Mouse (Mus musculus): ENCODE results near the gene Npas2. TPM values are rescaled to one million over a fixed set of nuclear protein-coding genes. Genes with fewer than 3 reads are reported as not detected.

The Npas2 gene
- polyA plus RNA-seq, 1 experiment from 2014 or later: 0.73 TPM

DNA sequence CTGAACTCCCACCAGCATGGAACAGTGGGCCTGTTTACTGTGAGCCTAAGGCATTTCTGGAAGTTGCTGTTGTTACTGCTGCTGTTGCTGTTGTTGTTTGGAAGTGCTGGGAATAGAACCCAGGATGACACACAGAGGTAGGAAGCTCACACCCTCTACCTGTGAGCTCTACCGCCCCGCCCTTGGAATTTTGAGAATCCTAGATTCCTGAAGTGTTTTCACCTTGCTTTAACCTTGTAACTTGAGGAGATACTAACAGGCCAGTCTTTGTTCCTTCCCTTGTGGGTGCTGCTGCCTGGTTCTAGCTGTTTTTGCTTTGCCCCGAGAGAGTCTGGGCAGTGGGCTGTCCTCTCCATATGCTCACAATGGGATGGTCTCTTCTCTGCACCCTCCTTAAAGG lies 98.5 kb downstream of the Npas2 start:
- Histone ChIP-seq H3K36me3 (no peaks in the 10 kb centered on the region), H3K4me1 (no peaks in the 10 kb centered on the region), H3K9ac (no peak overlapping the region), H3K4me3 (no peak overlapping the region), H3K4me2 (no peak overlapping the region), H3K9me3 (no peaks in the 10 kb centered on the region), H3K27ac (no peak overlapping the region), H3K27me3 (no peaks in the 10 kb centered on the region)
- ATAC-seq (ENCODE audit: insufficient number of reproducible peaks, insufficient read depth, low FRiP score, low TSS enrichment, low read depth): no peak
- 47% methylated on average over 3 of the region's 3 CpGs for WGBS

- Histone ChIP-seq H3K27me3 (no peaks in the 10 kb centered on the region), H3K4me2 (no peak overlapping the region), H3K9ac (no peak overlapping the region), H3K27ac (no peak overlapping the region), H3K4me1 (no peaks in the 10 kb centered on the region), H3K4me3 (no peak overlapping the region), H3K9me3 (peaks cover 7% of the 10 kb centered on the region; the same call in 1 of the 2 replicates), H3K36me3 (no peaks in the 10 kb centered on the region)
- ATAC-seq (ENCODE audit: insufficient number of reproducible peaks, insufficient read depth, low FRiP score, low TSS enrichment, low read depth): no peak
- 86% methylated on average over 9 of the region's 9 CpGs for WGBS
These were observed 104.8 kb downstream of the Npas2 start for GRCm38 (mm10) chr1:39298294-39298693.

DNA sequence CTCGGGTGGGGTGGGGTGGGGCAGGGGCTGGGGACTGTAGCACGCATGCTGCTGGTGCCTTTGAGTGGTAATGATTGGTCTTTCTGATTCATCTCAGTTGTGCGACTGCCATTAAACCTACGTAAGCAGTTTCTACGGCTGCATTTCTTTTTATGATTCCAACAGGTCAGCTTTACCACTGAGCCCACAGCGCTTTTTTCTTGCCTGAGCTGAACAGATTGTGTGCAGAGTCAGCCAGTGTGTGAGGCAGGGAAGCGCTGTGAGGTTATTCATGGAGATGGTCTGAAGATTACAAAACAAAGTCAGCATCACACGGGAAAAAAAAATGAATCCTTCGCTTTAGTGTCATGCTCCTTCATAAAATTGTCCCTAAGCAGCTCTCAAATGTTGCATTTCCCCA lies 106.7 kb downstream of the Npas2 start:
- H3K36me3 ChIP-seq: no peaks in the 10 kb centered on the region
- no peak overlapping the region for H3K9ac ChIP-seq
- H3K27ac ChIP-seq: no peak overlapping the region
- H3K9me3 ChIP-seq: peaks cover 7% of the 10 kb centered on the region; the same call in 1 of the 2 replicates
- no peaks in the 10 kb centered on the region for H3K27me3 ChIP-seq
- WGBS: 85% methylated on average over 9 of the region's 9 CpGs
- no peaks in the 10 kb centered on the region for H3K4me1 ChIP-seq
- no peak overlapping the region for H3K4me2 ChIP-seq
- no peak overlapping the region for H3K4me3 ChIP-seq
- no peak for ATAC-seq (ENCODE audit: insufficient number of reproducible peaks, insufficient read depth, low FRiP score, low TSS enrichment, low read depth)

DNA sequence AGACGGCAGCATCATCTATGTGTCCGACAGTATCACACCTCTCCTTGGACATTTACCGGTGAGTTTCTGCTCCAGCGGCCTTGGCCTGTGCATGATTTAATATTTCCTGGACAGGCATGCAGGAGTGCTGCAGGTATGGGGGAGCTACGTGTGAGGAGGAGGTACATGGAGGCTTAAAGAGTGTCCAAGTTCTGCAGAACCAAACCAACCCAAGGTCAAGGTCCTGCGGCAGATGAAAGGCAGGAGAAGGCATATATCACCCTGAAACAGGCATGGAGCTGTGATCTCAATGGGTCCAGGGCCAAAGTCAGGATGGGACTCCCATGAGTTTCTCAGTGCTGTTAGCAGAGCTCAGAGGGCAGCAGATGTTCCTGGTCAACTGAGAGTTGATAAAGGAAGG lies 107.1 kb downstream of the Npas2 start:
- Histone ChIP-seq H3K4me3 (no peak overlapping the region), H3K4me1 (no peaks in the 10 kb centered on the region), H3K9ac (no peak overlapping the region), H3K27ac (no peak overlapping the region), H3K4me2 (no peak overlapping the region), H3K9me3 (peaks cover 7% of the 10 kb centered on the region; the same call in 1 of the 2 replicates), H3K36me3 (no peaks in the 10 kb centered on the region), H3K27me3 (no peaks in the 10 kb centered on the region; the same call in 1 of the 2 replicates)
- ATAC-seq (ENCODE audit: insufficient number of reproducible peaks, insufficient read depth, low FRiP score, low TSS enrichment, low read depth): no peak
- 92% methylated on average over 6 of the region's 6 CpGs for WGBS

- H3K4me3 ChIP-seq: no peak overlapping the region
- H3K4me2 ChIP-seq: no peak overlapping the region
- no peak overlapping the region for H3K27ac ChIP-seq
- H3K9me3 ChIP-seq: peaks cover 7% of the 10 kb centered on the region; the same call in 1 of the 2 replicates
- no peaks in the 10 kb centered on the region for H3K36me3 ChIP-seq
- peaks cover 6% of the 10 kb centered on the region; the same call in 1 of the 2 replicates for H3K27me3 ChIP-seq
- H3K9ac ChIP-seq: no peak overlapping the region
- ATAC-seq (ENCODE audit: insufficient number of reproducible peaks, insufficient read depth, low FRiP score, low TSS enrichment, low read depth): no peak
- WGBS: 92% methylated on average over 7 of the region's 7 CpGs
- peaks cover 3% of the 10 kb centered on the region; the same call in 1 of the 2 replicates for H3K4me1 ChIP-seq
These were observed 108.7 kb downstream of the Npas2 start for GRCm38 (mm10) chr1:39302246-39302645.

DNA sequence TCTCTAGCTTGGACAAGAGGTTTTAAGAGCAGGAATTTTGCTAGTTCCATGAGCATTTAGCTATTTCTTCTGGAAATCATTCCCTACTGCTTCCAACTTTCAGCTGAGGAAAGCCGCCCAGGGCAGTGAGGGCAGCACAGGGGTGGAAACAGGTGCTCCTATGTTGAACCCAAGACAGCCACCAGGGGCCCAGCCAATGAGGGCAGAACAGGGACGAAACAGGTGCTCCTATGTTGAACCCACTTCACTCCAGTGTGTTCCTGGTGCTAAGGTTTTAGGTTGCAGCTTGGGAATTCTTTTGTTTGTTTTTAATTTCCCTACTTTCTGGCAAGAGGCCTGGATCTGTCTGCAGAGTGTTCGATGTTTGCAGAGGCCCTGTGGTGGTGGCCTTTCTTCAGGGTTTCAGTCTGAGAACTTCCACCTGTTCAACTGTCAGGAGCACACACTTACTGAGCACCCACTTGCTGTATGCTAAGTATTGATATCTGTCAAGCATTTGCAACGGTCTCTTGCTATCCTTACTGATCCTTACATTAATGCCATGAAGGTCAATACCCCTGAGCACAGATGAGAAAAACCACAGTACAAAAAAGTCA lies 109.6 kb downstream of the Npas2 start:
- peaks cover 7% of the 10 kb centered on the region; the same call in 1 of the 2 replicates for H3K4me1 ChIP-seq
- H3K36me3 ChIP-seq: no peaks in the 10 kb centered on the region
- 56% methylated on average over 4 of the region's 4 CpGs for WGBS
- no peak overlapping the region for H3K4me3 ChIP-seq
- H3K27ac ChIP-seq: no peak overlapping the region
- peaks cover 15% of the 10 kb centered on the region for H3K27me3 ChIP-seq
- ATAC-seq (ENCODE audit: insufficient number of reproducible peaks, insufficient read depth, low FRiP score, low TSS enrichment, low read depth): no peak
- no peak overlapping the region for H3K4me2 ChIP-seq
- peaks cover 7% of the 10 kb centered on the region; the same call in 1 of the 2 replicates for H3K9me3 ChIP-seq
- no peak overlapping the region for H3K9ac ChIP-seq

- Histone ChIP-seq H3K27me3 (peaks cover 33% of the 10 kb centered on the region), H3K4me1 (peaks cover 19% of the 10 kb centered on the region), H3K36me3 (no peaks in the 10 kb centered on the region), H3K4me3 (no peak overlapping the region), H3K27ac (no peak overlapping the region), H3K9ac (no peak overlapping the region), H3K4me2 (no peak overlapping the region), H3K9me3 (no peaks in the 10 kb centered on the region)
- ATAC-seq (ENCODE audit: insufficient number of reproducible peaks, insufficient read depth, low FRiP score, low TSS enrichment, low read depth): no peak
These were observed 113.8 kb downstream of the Npas2 start for GRCm38 (mm10) chr1:39307291-39307690.

DNA sequence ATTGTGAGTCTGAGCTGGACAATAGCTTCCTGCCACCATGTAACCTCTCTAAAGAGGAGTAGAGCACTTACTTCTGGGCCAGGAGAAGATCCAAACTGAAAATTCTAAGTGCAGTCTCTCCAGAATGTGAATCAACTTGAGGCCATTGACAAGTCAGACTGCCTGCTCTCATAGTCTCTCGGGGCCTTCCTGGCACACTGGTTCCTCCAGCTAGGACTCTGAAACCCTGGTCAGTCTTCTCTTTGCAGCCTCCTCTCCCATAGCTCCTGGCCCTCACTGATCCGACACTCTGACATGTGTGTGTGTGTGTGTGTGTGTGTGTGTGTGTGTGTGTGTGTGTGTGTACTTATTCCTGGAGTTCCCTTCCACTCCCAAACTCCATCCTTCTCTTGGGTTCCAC lies 114.4 kb downstream of the Npas2 start:
- Histone ChIP-seq H3K4me2 (no peak overlapping the region), H3K27ac (no peak overlapping the region), H3K27me3 (peaks cover 33% of the 10 kb centered on the region), H3K36me3 (no peaks in the 10 kb centered on the region), H3K4me3 (no peak overlapping the region), H3K4me1 (peaks cover 25% of the 10 kb centered on the region), H3K9ac (no peak overlapping the region), H3K9me3 (no peaks in the 10 kb centered on the region)
- WGBS: 85% methylated on average over 2 of the region's 2 CpGs
- ATAC-seq (ENCODE audit: insufficient number of reproducible peaks, insufficient read depth, low FRiP score, low TSS enrichment, low read depth): no peak

- WGBS: 86% methylated on average over 7 of the region's 7 CpGs
- peaks cover 40% of the 10 kb centered on the region for H3K4me1 ChIP-seq
- H3K36me3 ChIP-seq: no peaks in the 10 kb centered on the region
- no peaks in the 10 kb centered on the region for H3K9me3 ChIP-seq
- no peak overlapping the region for H3K4me2 ChIP-seq
- no peak overlapping the region for H3K4me3 ChIP-seq
- ATAC-seq (ENCODE audit: insufficient number of reproducible peaks, insufficient read depth, low FRiP score, low TSS enrichment, low read depth): no peak
- no peak overlapping the region for H3K9ac ChIP-seq
- no peak overlapping the region for H3K27ac ChIP-seq
- H3K27me3 ChIP-seq: peaks cover 33% of the 10 kb centered on the region
These were observed 116.0 kb downstream of the Npas2 start for GRCm38 (mm10) chr1:39309548-39309947.

GRCm38 (mm10) chr1:39312345-39312967 lies 118.9 kb downstream of the Npas2 start:
- Histone ChIP-seq H3K9ac (no peak overlapping the region), H3K27me3 (peaks cover 25% of the 10 kb centered on the region), H3K4me3 (no peak overlapping the region), H3K36me3 (no peaks in the 10 kb centered on the region), H3K4me2 (peak overlapping the region; percentile 45), H3K9me3 (no peaks in the 10 kb centered on the region), H3K4me1 (peaks cover 37% of the 10 kb centered on the region), H3K27ac (peak overlapping the region; percentile 73)
- WGBS: 21% methylated on average over 25 of the region's 25 CpGs
- peak; percentile 66; the same call in 1 of the 2 replicates for ATAC-seq (ENCODE audit: insufficient number of reproducible peaks, insufficient read depth, low FRiP score, low TSS enrichment, low read depth)

- H3K9ac ChIP-seq: no peak overlapping the region
- 50% methylated on average over 10 of the region's 10 CpGs for WGBS
- ATAC-seq (ENCODE audit: insufficient number of reproducible peaks, insufficient read depth, low FRiP score, low TSS enrichment, low read depth): no peak
These were observed 120.1 kb downstream of the Npas2 start for GRCm38 (mm10) chr1:39313352-39314245.

More at GRCm38 (mm10) chr1:39313352-39314245, 120.1 kb downstream of the Npas2 start:
- H3K9me3 ChIP-seq: no peaks in the 10 kb centered on the region
- no peak overlapping the region for H3K4me2 ChIP-seq
- H3K4me1 ChIP-seq: peaks cover 47% of the 10 kb centered on the region
- peak overlapping the region; percentile 73 for H3K27ac ChIP-seq
- H3K4me3 ChIP-seq: no peak overlapping the region
- peaks cover 14% of the 10 kb centered on the region for H3K27me3 ChIP-seq
- no peaks in the 10 kb centered on the region for H3K36me3 ChIP-seq
